Mouse (Mus musculus): Measurements from ENCODE around the gene Cdh4. TPM values are rescaled to one million over a fixed set of nuclear protein-coding genes. Genes with fewer than 3 reads are reported as not detected.

Gene Cdh4
- total and polyA plus RNA-seq, 2 experiments from 2014 or later: 58.9 to 84.0 TPM

DNA sequence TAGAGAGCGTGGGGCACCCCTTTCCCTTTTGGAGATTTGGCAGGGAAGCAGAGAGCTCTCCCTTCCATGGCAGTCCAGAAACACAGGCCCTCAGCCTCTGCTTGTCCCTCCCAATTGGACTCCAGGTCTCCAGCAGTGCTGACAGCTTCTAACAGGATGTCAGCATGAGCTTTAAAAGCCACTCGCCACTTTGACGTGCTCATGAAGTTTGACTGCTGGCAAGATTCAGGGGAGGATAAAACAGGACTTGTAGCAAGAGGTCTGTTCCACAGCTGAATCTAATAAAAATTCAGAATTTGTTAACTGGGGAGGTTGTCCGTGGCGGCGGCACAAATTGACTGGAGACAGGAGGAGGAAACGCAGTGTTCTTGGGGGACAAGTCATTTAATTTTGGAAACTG is 358.8 kb downstream of the Cdh4 start:
- H3K27ac ChIP-seq (ENCODE audit: low read depth, low read length): no peak overlapping the region
- H3K9ac ChIP-seq: no peak overlapping the region
- no peak for DNase-seq
- no peaks in the 10 kb centered on the region for H3K9me3 ChIP-seq (ENCODE audit: low read length)
- TF ChIP-seq CTCF (IDR thresholded peaks at IDR 0.05; ENCODE audit: low read depth): no peak
- no peak overlapping the region for H3K4me2 ChIP-seq (ENCODE audit: low read depth)
- peaks cover 3% of the 10 kb centered on the region; the same call in 1 of the 2 replicates for H3K4me1 ChIP-seq (ENCODE audit: insufficient read depth)
- H3K36me3 ChIP-seq (ENCODE audit: insufficient read depth): 0 out of 2 replicates have a peak, but pooled peaks cover 3% of the 10 kb centered on the region
- WGBS: 76% methylated on average over 7 of the region's 7 CpGs
- H3K4me3 ChIP-seq (ENCODE audit: low read depth, low read length): no peak overlapping the region
- H3K27me3 ChIP-seq (ENCODE audit: insufficient read depth, low read length): no peaks in the 10 kb centered on the region; the same call in 1 of the 2 replicates
- no peak for ATAC-seq

DNA sequence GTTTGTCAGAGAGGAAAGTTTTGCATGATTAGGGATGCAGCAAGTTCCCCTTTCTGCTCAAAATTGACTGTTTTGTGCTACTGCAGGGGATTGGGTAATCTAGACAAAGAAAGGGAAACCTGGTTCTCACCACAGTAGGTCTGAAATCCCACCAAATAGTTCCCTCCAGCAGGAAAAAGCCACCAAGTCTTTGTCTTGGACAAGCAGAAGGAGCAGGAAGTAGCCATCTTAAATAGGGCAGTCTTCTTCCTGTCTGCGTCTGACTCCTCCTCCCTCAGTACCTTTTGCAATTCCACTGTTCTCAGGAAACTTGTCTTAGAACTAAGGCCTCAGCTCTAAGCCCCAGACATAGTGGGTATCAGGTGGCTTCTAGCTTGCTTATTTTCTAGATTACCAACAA is 360.2 kb downstream of the Cdh4 start:
- Histone ChIP-seq H3K27me3 (ENCODE audit: insufficient read depth, low read length) (no peaks in the 10 kb centered on the region; the same call in 1 of the 2 replicates), H3K36me3 (ENCODE audit: insufficient read depth) (0 out of 2 replicates have a peak, but pooled peaks cover 3% of the 10 kb centered on the region), H3K4me1 (ENCODE audit: insufficient read depth) (peaks cover 3% of the 10 kb centered on the region; the same call in 1 of the 2 replicates), H3K4me2 (ENCODE audit: low read depth) (no peak overlapping the region), H3K9ac (no peak overlapping the region), H3K4me3 (ENCODE audit: low read depth, low read length) (no peak overlapping the region), H3K27ac (ENCODE audit: low read depth, low read length) (no peak overlapping the region), H3K9me3 (ENCODE audit: low read length) (no peaks in the 10 kb centered on the region)
- DNase-seq: no peak
- 88% methylated on average over 1 of the region's 1 CpGs for WGBS
- TF ChIP-seq CTCF (IDR thresholded peaks at IDR 0.05; ENCODE audit: low read depth): no peak
- no peak for ATAC-seq

DNA sequence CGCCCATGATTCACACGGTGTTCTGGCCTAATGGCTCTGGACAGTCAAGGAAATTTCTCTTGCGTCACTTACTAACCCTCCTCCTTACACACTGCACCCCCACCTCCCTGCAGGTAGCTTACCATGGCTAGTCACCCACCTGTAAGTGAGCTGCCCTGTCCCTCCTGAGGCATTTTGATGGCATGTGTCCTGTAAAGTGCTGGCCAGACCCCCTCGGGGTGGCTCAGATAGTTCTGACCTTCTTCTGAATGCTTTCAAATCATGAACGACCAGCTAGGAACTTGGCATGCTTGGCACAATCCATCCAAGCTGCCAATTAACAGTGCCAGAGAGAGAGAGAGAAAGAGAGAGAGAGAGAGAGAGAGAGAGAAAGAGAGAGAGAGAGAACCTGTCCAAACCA is 368.9 kb downstream of the Cdh4 start:
- no peak overlapping the region for H3K4me3 ChIP-seq (ENCODE audit: low read depth, low read length)
- WGBS: 64% methylated on average over 5 of the region's 5 CpGs
- peaks cover 9% of the 10 kb centered on the region for H3K4me1 ChIP-seq (ENCODE audit: insufficient read depth)
- no peak overlapping the region for H3K9ac ChIP-seq
- no peaks in the 10 kb centered on the region for H3K27me3 ChIP-seq (ENCODE audit: insufficient read depth, low read length)
- no peaks in the 10 kb centered on the region for H3K9me3 ChIP-seq (ENCODE audit: low read length)
- TF ChIP-seq CTCF (IDR thresholded peaks at IDR 0.05; ENCODE audit: low read depth): no peak
- no peak overlapping the region for H3K4me2 ChIP-seq (ENCODE audit: low read depth)
- H3K27ac ChIP-seq (ENCODE audit: low read depth, low read length): no peak overlapping the region
- no peak for DNase-seq
- H3K36me3 ChIP-seq (ENCODE audit: insufficient read depth): no peaks in the 10 kb centered on the region
- ATAC-seq: no peak

DNA sequence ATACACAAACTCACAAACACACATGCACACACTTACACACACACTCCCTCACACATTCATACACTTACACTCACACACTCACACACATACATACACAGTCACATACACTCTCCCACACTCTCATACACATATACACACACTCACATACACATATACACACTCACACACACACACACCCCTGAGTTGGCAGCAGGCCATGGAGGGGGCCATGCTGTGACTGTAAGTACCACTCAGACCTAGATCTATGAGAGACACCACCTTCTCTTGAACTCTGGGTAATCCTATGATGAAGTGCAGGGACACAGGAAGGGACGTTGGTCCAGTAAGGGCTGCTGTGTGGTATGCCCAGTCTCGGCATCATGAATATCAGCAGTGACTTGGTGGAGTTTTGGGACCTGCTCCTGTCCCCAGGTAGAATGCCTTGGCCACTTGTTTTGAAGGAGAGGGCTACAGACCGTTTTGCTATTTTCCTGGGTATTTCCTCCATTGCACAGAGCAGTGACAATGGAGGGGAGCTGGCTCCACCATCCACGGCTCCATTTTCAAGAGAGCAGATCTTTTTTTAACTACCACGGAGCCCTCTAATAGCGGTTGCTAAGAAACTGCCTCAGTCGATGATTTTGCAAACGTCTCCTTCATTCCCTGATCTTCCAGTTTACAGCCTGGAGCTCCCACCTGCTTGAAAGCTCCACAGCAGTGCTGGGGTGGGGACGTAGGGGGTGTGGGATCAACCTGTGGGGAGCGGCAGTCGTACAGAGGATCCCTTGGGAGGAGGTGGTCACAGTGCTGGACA is 371.0 kb downstream of the Cdh4 start:
- Histone ChIP-seq H3K4me3 (ENCODE audit: low read depth, low read length) (no peak overlapping the region), H3K9me3 (ENCODE audit: low read length) (no peaks in the 10 kb centered on the region), H3K27ac (ENCODE audit: low read depth, low read length) (peak overlapping the region; percentile 77), H3K36me3 (ENCODE audit: insufficient read depth) (no peaks in the 10 kb centered on the region), H3K9ac (no peak overlapping the region), H3K4me1 (ENCODE audit: insufficient read depth) (peaks cover 9% of the 10 kb centered on the region), H3K4me2 (ENCODE audit: low read depth) (no peak overlapping the region), H3K27me3 (ENCODE audit: insufficient read depth, low read length) (no peaks in the 10 kb centered on the region)
- ATAC-seq: peak; percentile 85
- TF ChIP-seq CTCF (IDR thresholded peaks at IDR 0.05; ENCODE audit: low read depth): no peak
- WGBS: 57% methylated on average over 11 of the region's 11 CpGs
- DNase-seq: peak; percentile 60

DNA sequence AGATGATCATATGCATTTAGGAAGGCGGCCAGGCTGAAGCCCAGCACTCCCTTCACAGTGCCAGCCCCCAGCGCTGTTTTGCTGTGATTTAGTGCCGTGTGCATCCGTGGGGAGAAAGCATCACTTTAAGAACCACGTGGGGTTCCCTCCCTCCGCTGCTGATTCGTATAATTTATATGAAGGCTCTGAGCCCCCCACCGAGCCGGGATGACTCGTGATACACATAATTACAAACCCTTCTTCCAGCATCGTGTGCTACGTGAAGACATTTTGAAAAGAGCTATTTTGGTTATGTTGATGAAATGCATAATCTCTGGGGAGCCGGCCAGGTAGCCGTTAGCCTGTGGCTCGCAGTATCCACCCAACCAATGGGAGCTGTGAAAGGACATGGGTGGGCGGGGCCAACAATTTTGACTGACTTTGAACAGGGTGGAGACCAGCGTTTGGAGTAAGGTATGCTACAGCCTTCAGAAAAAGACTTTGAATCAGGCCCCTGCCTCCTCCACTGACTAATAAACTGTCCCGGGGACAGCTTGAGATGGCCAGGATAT is 382.6 kb downstream of the Cdh4 start:
- peak overlapping the region; percentile 20 for H3K4me2 ChIP-seq (ENCODE audit: low read depth)
- ATAC-seq (peak; percentile 92), DNase-seq (peak; percentile 87)
- no peaks in the 10 kb centered on the region for H3K9me3 ChIP-seq (ENCODE audit: low read length)
- H3K27me3 ChIP-seq (ENCODE audit: insufficient read depth, low read length): no peaks in the 10 kb centered on the region
- H3K9ac ChIP-seq: peak overlapping the region; percentile 14; the same call in 1 of the 2 replicates
- H3K27ac ChIP-seq (ENCODE audit: low read depth, low read length): peak overlapping the region; percentile 74
- WGBS: 21% methylated on average over 18 of the region's 18 CpGs
- no peaks in the 10 kb centered on the region for H3K36me3 ChIP-seq (ENCODE audit: insufficient read depth)
- TF ChIP-seq CTCF (IDR thresholded peaks at IDR 0.05; ENCODE audit: low read depth): no peak
- H3K4me3 ChIP-seq (ENCODE audit: low read depth, low read length): no peak overlapping the region; the same call in 1 of the 2 replicates
- H3K4me1 ChIP-seq (ENCODE audit: insufficient read depth): peaks cover 9% of the 10 kb centered on the region; the same call in 1 of the 2 replicates

DNA sequence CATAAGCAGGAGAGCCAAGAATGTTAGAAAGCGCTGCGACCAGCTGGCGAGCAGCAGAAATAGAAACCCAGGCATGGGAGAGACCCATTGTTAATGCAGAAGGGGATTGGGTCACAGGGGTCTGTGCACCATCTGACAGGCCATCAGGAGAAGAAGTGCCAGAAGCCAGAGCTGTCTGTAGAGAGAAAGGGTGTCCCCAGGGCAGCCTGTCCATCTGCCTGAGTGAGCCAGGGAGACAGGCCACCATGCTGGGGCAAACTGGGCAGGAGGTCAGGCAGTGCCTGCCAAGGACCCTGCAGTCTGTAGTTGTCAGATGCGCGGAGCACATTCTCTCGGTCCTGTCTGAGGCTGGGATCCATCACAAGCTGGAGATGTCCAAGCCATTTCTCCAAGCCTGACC is 386.7 kb downstream of the Cdh4 start:
- Histone ChIP-seq H3K4me1 (ENCODE audit: insufficient read depth) (peaks cover 6% of the 10 kb centered on the region; the same call in 1 of the 2 replicates), H3K9me3 (ENCODE audit: low read length) (no peaks in the 10 kb centered on the region), H3K9ac (no peak overlapping the region), H3K27me3 (ENCODE audit: insufficient read depth, low read length) (no peaks in the 10 kb centered on the region), H3K4me2 (ENCODE audit: low read depth) (no peak overlapping the region), H3K4me3 (ENCODE audit: low read depth, low read length) (no peak overlapping the region), H3K27ac (ENCODE audit: low read depth, low read length) (no peak overlapping the region), H3K36me3 (ENCODE audit: insufficient read depth) (no peaks in the 10 kb centered on the region)
- WGBS: 76% methylated on average over 6 of the region's 6 CpGs
- no peak for DNase-seq
- TF ChIP-seq CTCF (IDR thresholded peaks at IDR 0.05; ENCODE audit: low read depth): no peak
- no peak for ATAC-seq

DNA sequence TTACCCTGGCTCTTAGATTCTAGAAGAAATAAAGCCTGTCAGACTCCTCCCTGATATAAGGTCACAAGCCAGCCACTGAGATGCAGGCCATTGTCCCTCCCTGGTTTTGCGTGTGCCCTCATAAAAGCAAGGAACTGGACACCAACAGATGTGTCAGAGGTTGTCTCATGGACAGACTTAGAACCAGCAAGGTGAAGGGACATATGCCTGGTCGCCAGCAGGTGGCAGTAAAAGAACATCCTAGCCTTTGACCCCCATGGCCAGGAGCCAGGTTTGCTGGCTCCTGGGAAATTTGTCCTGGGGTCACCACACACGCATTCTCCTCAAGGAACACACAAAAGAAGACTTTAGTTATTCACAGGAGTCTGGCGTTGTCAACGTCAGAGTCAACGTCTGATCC is 387.7 kb downstream of the Cdh4 start:
- Histone ChIP-seq H3K36me3 (ENCODE audit: insufficient read depth) (no peaks in the 10 kb centered on the region), H3K27ac (ENCODE audit: low read depth, low read length) (no peak overlapping the region), H3K4me2 (ENCODE audit: low read depth) (no peak overlapping the region), H3K27me3 (ENCODE audit: insufficient read depth, low read length) (no peaks in the 10 kb centered on the region), H3K4me3 (ENCODE audit: low read depth, low read length) (no peak overlapping the region), H3K4me1 (ENCODE audit: insufficient read depth) (no peaks in the 10 kb centered on the region; the same call in 1 of the 2 replicates), H3K9me3 (ENCODE audit: low read length) (no peaks in the 10 kb centered on the region), H3K9ac (no peak overlapping the region)
- ATAC-seq: no peak
- WGBS: 30% methylated on average over 6 of the region's 6 CpGs
- peak; percentile 60 for TF ChIP-seq CTCF (IDR thresholded peaks at IDR 0.05; ENCODE audit: low read depth)
- DNase-seq: no peak

All from forebrain, postnatal 0 days (tissue).